Mouse (Mus musculus) forebrain, embryonic 15.5 days (tissue): ENCODE results near the gene Gm3776. TPM values are rescaled to one million over a fixed set of nuclear protein-coding genes. Genes with fewer than 3 reads are reported as not detected.
A peak's percentile ranks its signal among the peaks of the same experiment; 100 is the strongest.
"Not testable (repeated sequence)": the region's sequence is repeated elsewhere in the genome, so short reads cannot be mapped to it uniquely, and the experiment has no call there.

Source experiments
- ATAC-seq: fragments of 200-750 bp; cut with Nextera tagmentation; replicated peaks from 2 replicates; pipeline ENCODE4 v1.8.0; 2017; ENCODE audit warnings: mild to moderate bottlenecking, moderate TSS enrichment, moderate library complexity
- H3K27ac ChIP-seq: fragments of 300-500 bp; sonication (generic); replicated peaks from 2 replicates; pipeline ENCODE4 v1.5.1; 2015; ENCODE audit warnings: mild to moderate bottlenecking, inconsistent platforms
- H3K27me3 ChIP-seq: fragments of 300-500 bp; sonication (generic); 2 replicates; pipeline ENCODE4 v1.6.1; 2015; ENCODE audit warnings: inconsistent platforms
- H3K36me3 ChIP-seq: fragments of 300-500 bp; sonication (generic); 2 replicates; pipeline ENCODE4 v1.6.1; 2015; ENCODE audit warnings: mild to moderate bottlenecking, inconsistent platforms
- H3K4me1 ChIP-seq: fragments of 300-500 bp; sonication (generic); 2 replicates; pipeline ENCODE4 v1.6.1; 2015; ENCODE audit warnings: inconsistent platforms
- H3K4me2 ChIP-seq: fragments of 300-500 bp; sonication (generic); replicated peaks from 2 replicates; pipeline ENCODE4 v1.6.1; 2015; ENCODE audit warnings: mild to moderate bottlenecking, inconsistent platforms
- H3K4me3 ChIP-seq: fragments of 300-500 bp; sonication (generic); 2 replicates; pipeline ENCODE4 v1.5.1; 2015; ENCODE audit warnings: mild to moderate bottlenecking, inconsistent platforms
- H3K9ac ChIP-seq: fragments of 300-500 bp; sonication (generic); replicated peaks from 2 replicates; pipeline ENCODE4 v1.6.1; 2015; ENCODE audit warnings: mild to moderate bottlenecking, inconsistent platforms
- H3K9me3 ChIP-seq: fragments of 300-500 bp; sonication (generic); 2 replicates; pipeline ENCODE4 v1.6.1; 2016; ENCODE audit warnings: inconsistent platforms
- WGBS: fragments of 180-500 bp; shearing (Covaris S2); methylation state at CpG from one replicate; pipeline ENCODE4 v1.1.7; 2015; ENCODE audit warnings: mixed read lengths; 5-methylcytosine and 5-hydroxymethylcytosine counted together
- polyA plus RNA-seq: library from polyadenylated mRNA; unstranded; fragments of >200 nt; fragmentation: Nextera tagmentation; extraction: Ambion mirVana; gene quantifications from 2 replicates; pipeline ENCODE4 v1.2.1, GENCODE M21; 2015

Gene Gm3776
- polyA plus RNA-seq, 1 experiment from 2014 or later: not detected

GRCm38 (mm10) chr9:78229658-78230057 is 27.3 kb upstream of the Gm3776 start:
- 76% methylated on average over 3 of the region's 3 CpGs for WGBS
- not testable (repeated sequence) for H3K36me3 ChIP-seq, H3K27me3 ChIP-seq, ATAC-seq, H3K9me3 ChIP-seq, H3K4me1 ChIP-seq, H3K4me3 ChIP-seq, H3K9ac ChIP-seq, H3K27ac ChIP-seq, H3K4me2 ChIP-seq

DNA sequence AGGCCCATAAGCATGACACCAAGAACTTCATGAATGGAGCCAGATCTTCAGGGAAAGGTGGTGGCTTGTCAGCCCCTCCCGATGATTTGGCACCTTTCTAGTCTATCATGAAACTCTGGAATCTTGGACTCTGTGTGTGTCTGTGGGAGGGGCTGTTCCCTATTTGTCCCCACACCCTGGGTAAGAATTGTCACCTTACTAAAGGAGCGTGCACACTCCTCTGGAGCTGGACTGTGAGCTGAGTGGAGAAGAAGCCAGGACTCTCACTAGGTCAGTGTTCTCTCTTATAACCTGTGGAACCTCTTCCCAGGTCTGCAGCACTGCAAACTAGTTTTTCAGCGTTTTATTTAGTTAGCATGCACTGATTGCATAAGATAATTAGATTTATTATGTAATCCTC is 26.5 kb upstream of the Gm3776 start, which contains the start of gene Gsta1:
Gene Gsta1 (plus strand): TSS at position 196 of the 400 bp plus-strand sequence.
- 81% methylated on average over 3 of the region's 3 CpGs for WGBS

GRCm38 (mm10) chr9:78233121-78233695 is 23.7 kb upstream of the Gm3776 start:
- H3K36me3 ChIP-seq, H3K27ac ChIP-seq, H3K9ac ChIP-seq, H3K4me2 ChIP-seq, H3K4me1 ChIP-seq, H3K9me3 ChIP-seq, H3K4me3 ChIP-seq, H3K27me3 ChIP-seq: not testable (repeated sequence)
- 0 out of 2 replicates have a peak, but pooled peaks have one; percentile 38 for ATAC-seq
- WGBS: no CpG with 5 or more reads among the region's 10 CpGs

More for the DNA sequence above, 26.5 kb upstream of the Gm3776 start, which contains the start of gene Gsta1:
- not testable (repeated sequence) for H3K4me3 ChIP-seq, H3K9ac ChIP-seq, H3K27me3 ChIP-seq, H3K4me2 ChIP-seq, H3K36me3 ChIP-seq, ATAC-seq, H3K4me1 ChIP-seq, H3K9me3 ChIP-seq, H3K27ac ChIP-seq

DNA sequence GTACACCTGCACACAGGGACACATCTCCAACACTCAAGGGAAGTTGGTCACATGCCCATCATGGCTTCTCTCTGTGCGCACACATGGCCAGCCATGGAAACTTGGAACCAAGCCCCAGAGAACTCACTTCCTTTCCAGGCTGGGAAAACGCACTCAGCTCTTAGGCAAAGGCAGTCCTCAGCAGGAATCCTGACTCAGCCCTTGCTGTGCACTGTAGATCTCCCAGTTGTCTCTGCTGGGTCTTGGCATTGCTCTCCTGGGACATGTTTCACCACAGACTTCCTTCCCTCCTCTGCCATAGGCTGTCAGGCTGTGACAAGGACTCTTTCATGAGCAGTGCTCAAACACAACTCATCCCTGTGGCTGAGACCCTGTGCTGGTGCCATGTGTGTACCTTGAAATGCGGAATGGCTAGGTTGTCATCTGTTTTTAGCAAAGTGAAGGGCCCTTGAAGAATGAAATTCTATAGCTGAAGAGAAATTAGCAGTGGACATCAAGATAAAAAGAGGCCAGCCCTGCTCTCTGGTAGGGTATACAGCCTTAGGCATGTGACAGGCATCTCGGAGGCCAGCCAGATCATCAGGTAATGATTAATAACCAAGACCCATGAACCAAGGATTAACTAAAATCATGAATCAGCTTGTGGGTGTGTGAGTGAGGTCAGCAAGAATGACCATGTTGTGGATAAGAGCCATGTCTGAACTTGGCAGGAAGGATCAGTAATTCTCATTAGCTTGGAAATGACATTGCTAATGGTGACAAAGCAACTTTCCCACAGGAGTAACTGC is 1.1 kb upstream of the Gm3776 start:
- H3K27me3 ChIP-seq, H3K36me3 ChIP-seq, H3K4me2 ChIP-seq, H3K4me3 ChIP-seq, H3K4me1 ChIP-seq, H3K9me3 ChIP-seq, H3K9ac ChIP-seq, H3K27ac ChIP-seq, ATAC-seq: not testable (repeated sequence)
- WGBS: 78% methylated on average over 4 of the region's 4 CpGs

DNA sequence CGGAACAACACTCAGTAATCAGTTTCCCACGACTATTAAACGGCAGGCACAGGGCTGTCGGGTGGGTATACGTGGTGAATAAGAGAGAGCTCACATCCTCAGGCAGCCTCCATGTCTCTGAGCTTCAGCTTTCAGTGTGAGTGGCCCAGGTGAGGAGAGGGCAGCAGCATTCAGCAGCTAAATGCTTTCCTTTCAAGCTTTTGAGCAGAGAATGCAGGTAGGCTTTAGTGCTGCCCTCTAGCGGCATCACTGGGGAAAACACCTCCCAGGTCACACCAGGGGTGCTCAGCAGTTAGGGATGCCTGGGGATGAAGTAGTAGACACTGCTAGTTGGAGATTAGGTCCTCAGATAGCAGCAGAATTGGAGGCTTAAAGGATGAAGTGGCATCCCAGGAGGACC is 2.8 kb downstream of the Gm3776 start:
- not testable (repeated sequence) for H3K27ac ChIP-seq, H3K36me3 ChIP-seq, H3K27me3 ChIP-seq, H3K4me1 ChIP-seq, H3K4me2 ChIP-seq, H3K9ac ChIP-seq, H3K4me3 ChIP-seq, H3K9me3 ChIP-seq
- ATAC-seq: peak; percentile 76
- 0% methylated on average over 1 of the region's 6 CpGs for WGBS

GRCm38 (mm10) chr9:78270945-78271344 is 14.0 kb downstream of the Gm3776 start:
- H3K36me3 ChIP-seq, H3K27me3 ChIP-seq, H3K27ac ChIP-seq, H3K9me3 ChIP-seq, H3K4me2 ChIP-seq, H3K4me3 ChIP-seq, H3K9ac ChIP-seq, H3K4me1 ChIP-seq, ATAC-seq: not testable (repeated sequence)
- 89% methylated on average over 3 of the region's 3 CpGs for WGBS

- not testable (repeated sequence) for H3K36me3 ChIP-seq, ATAC-seq
- WGBS: 88% methylated on average over 4 of the region's 4 CpGs
These were observed 25.2 kb downstream of the Gm3776 start for GRCm38 (mm10) chr9:78282002-78282711.

DNA sequence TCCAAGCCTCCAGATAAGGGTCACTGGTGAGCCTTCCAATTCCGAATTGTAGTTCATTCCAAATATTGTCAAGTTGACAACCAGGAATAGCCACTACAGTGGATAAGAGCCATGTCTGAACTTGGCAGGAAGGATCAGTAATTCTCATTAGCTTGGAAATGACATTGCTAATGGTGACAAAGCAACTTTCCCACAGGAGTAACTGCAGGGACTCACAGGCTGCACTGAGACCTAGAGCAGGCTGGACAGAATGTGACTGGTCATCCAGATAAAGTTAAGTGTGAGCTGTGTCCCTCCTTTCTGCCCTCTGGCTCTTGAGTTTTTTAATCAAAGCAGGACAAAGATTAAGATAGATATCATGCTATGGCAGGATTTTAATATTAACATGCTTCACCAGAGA is 32.1 kb downstream of the Gm3776 start:
- not testable (repeated sequence) for ATAC-seq
- 75% methylated on average over 1 of the region's 1 CpGs for WGBS

More at GRCm38 (mm10) chr9:78282002-78282711, 25.2 kb downstream of the Gm3776 start:
- H3K27ac ChIP-seq, H3K4me3 ChIP-seq, H3K9me3 ChIP-seq, H3K9ac ChIP-seq, H3K4me2 ChIP-seq, H3K4me1 ChIP-seq, H3K27me3 ChIP-seq: not testable (repeated sequence)

DNA sequence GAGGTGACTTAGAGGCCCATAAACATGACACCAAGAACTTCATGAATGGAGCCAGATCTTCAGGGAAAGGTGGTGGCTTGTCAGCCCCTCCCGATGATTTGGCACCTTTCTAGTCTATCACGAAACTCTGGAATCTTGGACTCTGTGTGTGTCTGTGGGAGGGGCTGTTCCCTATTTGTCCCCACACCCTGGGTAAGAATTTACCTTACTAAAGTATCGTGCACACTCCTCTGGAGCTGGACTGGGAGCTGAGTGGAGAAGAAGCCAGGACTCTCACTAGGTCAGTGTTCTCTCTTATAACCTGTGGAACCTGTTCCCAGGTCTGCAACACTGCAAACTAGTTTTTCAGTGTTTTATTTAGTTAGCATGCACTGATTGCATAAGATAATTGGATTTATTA is 32.8 kb downstream of the Gm3776 start, which contains the start of gene Gm10639:
Gene Gm10639 (plus strand): TSS at position 201 of the 400 bp plus-strand sequence.
- not testable (repeated sequence) for ATAC-seq

More for the DNA sequence above, 32.1 kb downstream of the Gm3776 start:
- H3K27ac ChIP-seq, H3K4me3 ChIP-seq, H3K36me3 ChIP-seq, H3K4me2 ChIP-seq, H3K4me1 ChIP-seq, H3K9ac ChIP-seq, H3K9me3 ChIP-seq, H3K27me3 ChIP-seq: not testable (repeated sequence)

GRCm38 (mm10) chr9:78292462-78292861 is 35.5 kb downstream of the Gm3776 start:
- not testable (repeated sequence) for H3K4me2 ChIP-seq, ATAC-seq, H3K9me3 ChIP-seq

More for the DNA sequence above, 32.8 kb downstream of the Gm3776 start, which contains the start of gene Gm10639:
- H3K27me3 ChIP-seq, H3K36me3 ChIP-seq, H3K27ac ChIP-seq, H3K9ac ChIP-seq, H3K4me1 ChIP-seq, H3K9me3 ChIP-seq, H3K4me2 ChIP-seq, H3K4me3 ChIP-seq: not testable (repeated sequence)
- 80% methylated on average over 3 of the region's 3 CpGs for WGBS

DNA sequence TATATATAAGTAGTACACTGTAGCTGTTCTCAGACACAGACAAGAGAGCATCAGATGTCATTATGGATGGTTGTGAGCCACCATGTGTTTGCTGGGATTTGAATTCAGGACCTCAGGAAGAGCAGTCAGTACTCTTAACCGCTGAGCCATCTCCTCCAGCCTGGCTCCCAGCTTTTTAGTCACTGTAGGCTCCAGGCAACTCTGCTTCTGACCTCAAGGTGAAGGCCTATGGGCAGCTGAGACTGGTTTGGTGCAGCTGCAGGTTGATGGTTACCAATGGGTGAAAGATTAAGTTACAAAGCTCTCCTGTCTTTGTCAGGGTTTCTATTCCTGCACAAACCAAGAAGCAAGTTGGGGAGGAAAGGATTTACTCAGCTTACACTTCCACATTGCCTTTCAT is 36.8 kb downstream of the Gm3776 start:
- 67% methylated on average over 1 of the region's 1 CpGs for whole genome bisulfite sequencing
- not testable (repeated sequence) for H3K4me3 ChIP-seq, H3K27me3 ChIP-seq, H3K4me2 ChIP-seq, ATAC-seq, H3K27ac ChIP-seq, H3K4me1 ChIP-seq, H3K9me3 ChIP-seq, H3K9ac ChIP-seq, H3K36me3 ChIP-seq

More at GRCm38 (mm10) chr9:78292462-78292861, 35.5 kb downstream of the Gm3776 start:
- 92% methylated on average over 8 of the region's 8 CpGs for WGBS
- H3K27ac ChIP-seq, H3K36me3 ChIP-seq, H3K27me3 ChIP-seq, H3K4me1 ChIP-seq, H3K9ac ChIP-seq, H3K4me3 ChIP-seq: not testable (repeated sequence)

- H3K27ac ChIP-seq, H3K36me3 ChIP-seq, H3K9ac ChIP-seq, H3K9me3 ChIP-seq, ATAC-seq, H3K4me3 ChIP-seq, H3K4me1 ChIP-seq, H3K27me3 ChIP-seq, H3K4me2 ChIP-seq: not testable (repeated sequence)
- WGBS: 78% methylated on average over 7 of the region's 7 CpGs
These were observed 37.9 kb downstream of the Gm3776 start for GRCm38 (mm10) chr9:78294781-78295180.
